Mouse (Mus musculus): ENCODE data around the gene Ticrr. TPM values are rescaled to one million over a fixed set of nuclear protein-coding genes. Genes with fewer than 3 reads are reported as not detected.
A peak's percentile ranks its signal among the peaks of the same experiment; 100 is the strongest.

Gene Ticrr
- polyA plus RNA-seq, 1 experiment = 13.8 TPM

GRCm38 (mm10) chr7:79705210-79705609, 45.2 kb downstream of the Ticrr start:
- 83% methylated on average over 5 of the region's 5 CpGs for WGBS
- no peaks in the 10 kb centered on the region for H3K4me1 ChIP-seq (ENCODE audit: control insufficient read depth, insufficient read depth, low read length)
- H3K4me3 ChIP-seq (replicated peaks; ENCODE audit: control insufficient read depth, low read depth, low read length) = no peak overlapping the region
- H3K27ac ChIP-seq (ENCODE audit: control insufficient read depth, insufficient read depth, low read depth, low read length, poor library complexity) = no peak overlapping the region
- TF ChIP-seq CTCF (IDR thresholded peaks at IDR 0.05; ENCODE audit: control insufficient read depth, insufficient read depth, low read length) (no peak), POLR2A (IDR thresholded peaks at IDR 0.05; ENCODE audit: borderline replicate concordance, control insufficient read depth, low read depth, low read length) (no peak)

- H3K27ac ChIP-seq (ENCODE audit: control insufficient read depth, insufficient read depth, low read depth, low read length, poor library complexity) = no peak overlapping the region
- TF ChIP-seq POLR2A (IDR thresholded peaks at IDR 0.05; ENCODE audit: borderline replicate concordance, control insufficient read depth, low read depth, low read length) = no peak
- TF ChIP-seq CTCF (IDR thresholded peaks at IDR 0.05; ENCODE audit: control insufficient read depth, insufficient read depth, low read length) = no peak
- H3K4me3 ChIP-seq (replicated peaks; ENCODE audit: control insufficient read depth, low read depth, low read length) = no peak overlapping the region
- H3K4me1 ChIP-seq (ENCODE audit: control insufficient read depth, insufficient read depth, low read length) = no peaks in the 10 kb centered on the region; the same call in 1 of the 2 replicates
- WGBS = 17% methylated on average over 55 of the region's 55 CpGs
Observed at GRCm38 (mm10) chr7:79710130-79710607, 50.2 kb downstream of the Ticrr start.

DNA sequence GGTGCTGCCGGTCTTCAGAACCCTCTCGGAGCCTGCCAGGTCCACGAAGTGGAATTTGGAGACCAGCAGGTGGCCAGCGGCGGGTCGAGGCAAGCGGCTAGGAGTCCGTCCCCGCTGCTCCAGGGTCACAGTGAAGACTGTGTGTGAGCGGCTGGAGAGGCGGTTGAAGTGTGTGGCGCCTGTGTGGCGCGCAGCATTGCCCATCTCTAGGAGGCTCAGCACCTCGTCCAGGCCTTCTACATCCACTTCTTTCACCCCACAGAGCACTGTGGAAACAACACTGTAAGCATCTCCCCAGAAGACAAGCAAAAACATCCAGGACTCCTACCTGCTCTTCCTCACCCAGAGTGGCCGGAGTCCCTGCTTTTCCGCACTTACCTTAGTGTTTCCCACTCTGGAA, 50.8 kb downstream of the Ticrr start:
- WGBS = 84% methylated on average over 17 of the region's 17 CpGs
- no peak for TF ChIP-seq POLR2A (IDR thresholded peaks at IDR 0.05; ENCODE audit: borderline replicate concordance, control insufficient read depth, low read depth, low read length)
- no peak for TF ChIP-seq CTCF (IDR thresholded peaks at IDR 0.05; ENCODE audit: control insufficient read depth, insufficient read depth, low read length)
- no peaks in the 10 kb centered on the region; the same call in 1 of the 2 replicates for H3K4me1 ChIP-seq (ENCODE audit: control insufficient read depth, insufficient read depth, low read length)
- no peak overlapping the region for H3K27ac ChIP-seq (ENCODE audit: control insufficient read depth, insufficient read depth, low read depth, low read length, poor library complexity)
- no peak overlapping the region for H3K4me3 ChIP-seq (replicated peaks; ENCODE audit: control insufficient read depth, low read depth, low read length)

DNA sequence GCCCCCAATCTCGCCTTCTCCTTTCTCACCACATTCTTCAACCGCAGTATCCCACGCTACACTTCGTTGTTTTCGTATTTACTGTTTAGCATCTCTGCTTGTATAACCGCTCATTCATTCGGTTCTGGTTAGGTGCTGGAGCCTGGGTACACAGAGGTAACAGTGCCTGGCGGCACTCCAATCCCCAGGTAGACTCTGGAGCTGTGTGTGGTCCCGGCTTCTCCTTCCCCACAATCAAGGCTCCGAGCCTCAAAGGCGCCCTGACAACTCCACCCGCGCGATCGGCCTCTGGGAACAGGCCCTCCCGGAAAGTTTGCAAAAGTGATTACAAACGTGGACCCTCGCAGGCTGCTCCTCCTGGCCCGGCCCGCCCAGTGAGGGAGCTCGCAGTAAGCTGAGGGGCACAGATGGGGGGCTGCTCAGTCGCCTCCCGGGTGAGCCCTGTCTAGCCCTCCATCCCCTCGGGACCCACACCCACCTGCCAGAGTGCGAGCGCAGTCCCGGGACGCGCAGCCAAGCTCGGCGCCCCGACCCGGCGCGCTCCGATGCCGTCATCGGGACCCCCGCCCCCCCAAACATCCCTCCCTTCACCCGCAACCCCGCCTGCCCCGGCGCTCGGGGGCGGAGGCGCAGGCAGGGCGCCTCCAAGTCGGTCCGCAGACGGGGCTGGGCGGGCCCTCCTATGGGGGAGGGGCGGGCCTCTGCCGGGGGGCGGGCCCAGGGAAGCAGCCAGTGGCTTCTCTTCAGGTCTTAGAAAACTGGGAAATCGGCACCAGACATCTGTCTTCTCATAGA, 55.4 kb downstream of the Ticrr start, which contains the start of gene Kif7:
TSS of gene Kif7 (minus strand) at position 534 of the 795 bp plus-strand sequence.
- 1% methylated on average over 54 of the region's 55 CpGs for WGBS
- Histone ChIP-seq H3K4me1 (ENCODE audit: control insufficient read depth, insufficient read depth, low read length) (no peaks in the 10 kb centered on the region; the same call in 1 of the 2 replicates), H3K27ac (ENCODE audit: control insufficient read depth, insufficient read depth, low read depth, low read length, poor library complexity) (no peak within 1 kb of the TSS), H3K4me3 (replicated peaks; ENCODE audit: control insufficient read depth, low read depth, low read length) (peak within 1 kb of the TSS; percentile 44)
- TF ChIP-seq POLR2A (IDR thresholded peaks at IDR 0.05; ENCODE audit: borderline replicate concordance, control insufficient read depth, low read depth, low read length) (no peak), CTCF (IDR thresholded peaks at IDR 0.05; ENCODE audit: control insufficient read depth, insufficient read depth, low read length) (no peak)

DNA sequence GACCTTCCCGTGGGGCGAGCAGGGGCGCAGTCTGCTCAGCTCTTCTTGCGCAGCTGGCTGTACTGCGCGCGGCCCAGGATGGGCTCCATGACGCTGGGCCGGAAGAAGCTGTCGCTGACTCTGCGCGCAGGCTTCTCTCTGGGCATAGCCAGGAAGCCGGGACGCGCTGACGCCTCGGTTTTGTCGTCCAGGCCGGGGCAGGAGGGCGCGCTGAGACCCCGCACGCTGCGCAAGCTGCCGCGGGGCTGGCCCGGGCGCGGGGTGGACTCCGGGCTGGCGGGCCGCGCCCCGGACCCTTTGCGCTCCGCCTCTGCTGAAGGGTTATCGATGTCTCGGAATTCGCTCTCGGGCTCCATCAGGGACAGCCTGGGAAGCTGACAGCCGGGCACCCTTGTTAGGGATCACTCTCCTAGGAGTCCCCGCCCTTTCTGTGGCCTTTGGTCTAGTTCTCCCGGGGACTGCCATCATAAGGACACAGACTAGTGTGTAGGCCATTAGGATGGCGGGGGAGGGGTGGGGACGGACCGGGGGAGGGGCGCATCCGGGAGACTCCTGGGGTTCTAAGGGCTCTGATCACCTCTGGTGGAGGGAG, 61.5 kb downstream of the Ticrr start:
- TF ChIP-seq POLR2A (IDR thresholded peaks at IDR 0.05; ENCODE audit: borderline replicate concordance, control insufficient read depth, low read depth, low read length) = no peak
- TF ChIP-seq CTCF (IDR thresholded peaks at IDR 0.05; ENCODE audit: control insufficient read depth, insufficient read depth, low read length) = no peak

GRCm38 (mm10) chr7:79727091-79727490, 67.1 kb downstream of the Ticrr start:
- peak; percentile 77 for TF ChIP-seq CTCF (IDR thresholded peaks at IDR 0.05; ENCODE audit: control insufficient read depth, insufficient read depth, low read length)
- TF ChIP-seq POLR2A (IDR thresholded peaks at IDR 0.05; ENCODE audit: borderline replicate concordance, control insufficient read depth, low read depth, low read length) = no peak
- Histone ChIP-seq H3K27ac (ENCODE audit: control insufficient read depth, insufficient read depth, low read depth, low read length, poor library complexity) (no peak overlapping the region), H3K4me1 (ENCODE audit: control insufficient read depth, insufficient read depth, low read length) (no peaks in the 10 kb centered on the region), H3K4me3 (replicated peaks; ENCODE audit: control insufficient read depth, low read depth, low read length) (no peak overlapping the region)
- WGBS = 16% methylated on average over 2 of the region's 2 CpGs

More for the DNA sequence above, 61.5 kb downstream of the Ticrr start:
- H3K4me1 ChIP-seq (ENCODE audit: control insufficient read depth, insufficient read depth, low read length) = no peaks in the 10 kb centered on the region
- 1% methylated on average over 48 of the region's 48 CpGs for WGBS
- H3K4me3 ChIP-seq (replicated peaks; ENCODE audit: control insufficient read depth, low read depth, low read length) = peak overlapping the region; percentile 1
- no peak overlapping the region for H3K27ac ChIP-seq (ENCODE audit: control insufficient read depth, insufficient read depth, low read depth, low read length, poor library complexity)

DNA sequence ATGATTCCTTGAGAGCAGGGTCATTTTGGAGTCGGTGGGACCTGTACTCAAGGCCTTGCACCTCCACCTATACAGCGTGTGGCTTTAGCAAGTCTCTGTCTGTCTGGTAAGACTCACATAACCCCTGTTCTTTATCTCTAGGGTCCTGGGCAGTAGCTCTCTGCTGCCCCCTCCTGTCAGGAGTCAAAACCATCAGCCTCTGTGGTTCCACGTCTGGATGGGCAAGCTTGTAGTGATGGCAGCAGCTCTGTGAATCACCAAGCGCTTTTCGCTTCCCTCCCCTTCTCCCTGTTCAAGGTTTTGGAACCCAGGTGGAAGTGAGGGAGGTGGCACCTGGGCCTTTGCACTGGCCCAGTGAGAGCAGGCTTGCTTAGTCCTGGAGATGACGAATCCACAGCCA, 68.2 kb downstream of the Ticrr start:
- WGBS = 26% methylated on average over 6 of the region's 6 CpGs
- H3K27ac ChIP-seq (ENCODE audit: control insufficient read depth, insufficient read depth, low read depth, low read length, poor library complexity) = no peak overlapping the region

GRCm38 (mm10) chr7:79729169-79729568, 69.2 kb downstream of the Ticrr start:
- H3K4me3 ChIP-seq (replicated peaks; ENCODE audit: control insufficient read depth, low read depth, low read length) = no peak overlapping the region
- H3K4me1 ChIP-seq (ENCODE audit: control insufficient read depth, insufficient read depth, low read length) = no peaks in the 10 kb centered on the region
- TF ChIP-seq CTCF (IDR thresholded peaks at IDR 0.05; ENCODE audit: control insufficient read depth, insufficient read depth, low read length) (peak; percentile 81), POLR2A (IDR thresholded peaks at IDR 0.05; ENCODE audit: borderline replicate concordance, control insufficient read depth, low read depth, low read length) (no peak)
- H3K27ac ChIP-seq (ENCODE audit: control insufficient read depth, insufficient read depth, low read depth, low read length, poor library complexity) = no peak overlapping the region
- WGBS = 5% methylated on average over 8 of the region's 8 CpGs

More for the DNA sequence above, 68.2 kb downstream of the Ticrr start:
- H3K4me3 ChIP-seq (replicated peaks; ENCODE audit: control insufficient read depth, low read depth, low read length) = no peak overlapping the region
- TF ChIP-seq POLR2A (IDR thresholded peaks at IDR 0.05; ENCODE audit: borderline replicate concordance, control insufficient read depth, low read depth, low read length) (no peak), CTCF (IDR thresholded peaks at IDR 0.05; ENCODE audit: control insufficient read depth, insufficient read depth, low read length) (peak; percentile 75)
- H3K4me1 ChIP-seq (ENCODE audit: control insufficient read depth, insufficient read depth, low read length) = no peaks in the 10 kb centered on the region
